Mouse (Mus musculus): ENCODE data around the gene Hykk.

DNA sequence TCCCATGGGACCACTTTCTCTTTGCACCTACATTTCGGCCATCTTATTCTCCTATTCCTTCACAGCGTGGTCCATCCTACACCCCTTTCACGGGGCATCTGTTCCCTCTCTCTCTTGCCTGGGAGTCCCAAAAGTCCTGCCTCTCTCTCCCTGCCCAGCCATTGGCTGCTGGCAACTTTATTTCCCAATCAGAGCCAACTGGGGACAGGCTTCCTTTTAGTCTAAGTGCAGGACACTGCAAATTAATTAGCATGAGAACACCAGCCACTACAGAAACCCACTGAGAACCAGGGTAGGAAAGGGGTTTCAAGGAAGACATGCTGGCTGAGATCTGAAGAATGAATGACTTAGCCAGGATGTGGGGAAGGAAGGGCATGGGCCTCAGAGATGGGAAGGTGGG, 77.3 kb downstream of the Hykk start:
- no peak for TF ChIP-seq CTCF (IDR thresholded peaks at IDR 0.05; ENCODE audit: low read depth, low read length)
- no peak for TF ChIP-seq POLR2A (IDR thresholded peaks at IDR 0.05; ENCODE audit: borderline replicate concordance, low read depth, low read length)

Measured in bone marrow macrophage, adult 2 months (primary cell).